Mouse (Mus musculus): Measurements from ENCODE around the gene Thap4. TPM values are rescaled to one million over a fixed set of nuclear protein-coding genes. Genes with fewer than 3 reads are reported as not detected.

The Thap4 gene
- polyA plus RNA-seq, 1 experiment from 2014 or later, result 16.1 TPM

DNA sequence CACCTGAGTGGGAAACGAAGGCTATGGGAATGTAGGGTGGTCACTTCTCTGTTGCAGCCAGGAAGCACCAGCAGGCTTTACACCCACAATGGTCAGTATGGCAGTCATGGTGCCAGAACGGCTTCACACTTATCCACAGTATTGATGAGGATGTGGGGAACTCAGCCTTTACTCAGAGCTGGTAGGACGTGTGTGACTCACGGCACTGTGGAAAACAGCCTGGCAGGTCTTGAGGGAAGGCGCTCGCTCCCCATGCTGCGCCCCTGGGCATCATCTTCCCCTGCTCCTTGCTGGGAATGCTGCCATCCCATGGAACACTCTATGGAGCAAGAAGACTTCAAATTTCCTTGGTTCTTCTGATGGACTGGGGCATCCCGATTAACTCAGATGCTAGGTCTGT, 63.6 kb downstream of the Thap4 start:
- no peaks in the 10 kb centered on the region for H3K9me3 ChIP-seq (replicated peaks)
- no peak for ATAC-seq (ENCODE audit: low read depth)
- peaks cover 21% of the 10 kb centered on the region for H3K27me3 ChIP-seq
- no peak overlapping the region for H3K27ac ChIP-seq
- WGBS (ENCODE audit: insufficient replicate concordance), result 75% methylated on average over 8 of the region's 8 CpGs
- no peak for DNase-seq
- H3K4me2 ChIP-seq, result no peak overlapping the region
- H3K9ac ChIP-seq, result no peak overlapping the region
- peaks cover 24% of the 10 kb centered on the region for H3K4me1 ChIP-seq (replicated peaks)
- no peak overlapping the region for H3K4me3 ChIP-seq (replicated peaks)
- no peaks in the 10 kb centered on the region for H3K36me3 ChIP-seq

DNA sequence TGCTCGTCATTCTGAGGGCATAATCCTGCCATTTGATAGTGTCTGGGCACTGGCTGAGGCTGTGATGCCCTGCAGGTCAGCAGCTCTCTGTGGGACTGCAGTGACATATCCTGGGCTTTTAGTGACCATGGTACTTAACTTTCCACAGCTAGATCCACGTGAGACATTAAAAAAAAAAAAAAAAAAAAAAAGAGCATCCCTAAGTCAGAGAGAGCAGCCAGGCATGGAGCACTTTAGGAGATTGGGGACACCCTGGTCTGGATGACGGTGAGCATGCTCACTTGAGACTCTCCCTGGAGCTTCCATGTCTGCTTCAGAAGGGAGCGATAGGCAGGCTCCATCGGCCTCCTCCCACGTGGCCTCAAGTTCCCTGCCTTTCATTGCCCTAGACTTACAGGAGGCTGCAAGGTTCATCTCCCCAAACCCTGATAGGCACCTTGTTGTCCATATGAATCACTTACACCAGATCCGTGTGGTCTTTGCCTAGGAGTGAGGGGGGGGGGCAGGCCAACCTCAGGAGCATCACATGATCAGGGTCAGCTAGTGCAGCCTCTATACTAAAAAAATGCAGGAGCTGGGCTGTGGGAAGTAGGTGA, 64.7 kb downstream of the Thap4 start:
- no peak overlapping the region for H3K4me3 ChIP-seq (replicated peaks)
- H3K4me2 ChIP-seq, result no peak overlapping the region
- no peaks in the 10 kb centered on the region for H3K9me3 ChIP-seq (replicated peaks)
- H3K27me3 ChIP-seq, result peaks cover 32% of the 10 kb centered on the region
- ATAC-seq (ENCODE audit: low read depth) (no peak), DNase-seq (no peak)
- no peaks in the 10 kb centered on the region for H3K36me3 ChIP-seq
- 59% methylated on average over 7 of the region's 7 CpGs for WGBS (ENCODE audit: insufficient replicate concordance)
- H3K4me1 ChIP-seq (replicated peaks), result peaks cover 25% of the 10 kb centered on the region
- H3K27ac ChIP-seq, result no peak overlapping the region
- no peak overlapping the region for H3K9ac ChIP-seq

DNA sequence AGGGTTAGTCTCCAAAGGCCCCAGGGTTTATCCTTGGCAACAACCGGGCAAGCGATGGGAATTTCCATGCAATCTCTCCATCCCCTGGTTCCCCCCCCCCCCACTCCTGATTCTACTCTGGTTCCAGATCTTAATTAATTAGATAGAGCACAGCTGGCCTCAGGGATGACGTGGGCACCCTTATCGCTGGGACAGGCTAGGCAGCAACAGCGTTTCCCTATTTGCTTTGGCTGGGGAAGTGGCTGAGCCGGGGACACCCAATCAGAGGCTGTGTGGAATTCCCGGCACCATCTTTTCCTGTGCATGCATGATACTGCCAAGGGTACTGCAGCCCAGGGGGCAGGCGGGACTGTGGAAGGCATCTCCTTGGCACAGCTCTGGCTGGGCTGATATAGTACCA, 66.5 kb downstream of the Thap4 start:
- H3K27me3 ChIP-seq, result peaks cover 50% of the 10 kb centered on the region
- DNase-seq, result no peak

GRCm38 (mm10) chr1:93686961-93687320, 67.7 kb downstream of the Thap4 start:
- no peak for ATAC-seq (ENCODE audit: low read depth)
- no peak overlapping the region for H3K4me3 ChIP-seq (replicated peaks)

More for the DNA sequence above, 66.5 kb downstream of the Thap4 start:
- no peak overlapping the region for H3K4me2 ChIP-seq
- peaks cover 16% of the 10 kb centered on the region for H3K4me1 ChIP-seq (replicated peaks)
- ATAC-seq (ENCODE audit: low read depth), result no peak
- no peaks in the 10 kb centered on the region for H3K36me3 ChIP-seq
- H3K9ac ChIP-seq, result no peak overlapping the region
- WGBS (ENCODE audit: insufficient replicate concordance), result 53% methylated on average over 8 of the region's 8 CpGs
- H3K27ac ChIP-seq, result no peak overlapping the region
- no peak overlapping the region for H3K4me3 ChIP-seq (replicated peaks)
- no peaks in the 10 kb centered on the region for H3K9me3 ChIP-seq (replicated peaks)

DNA sequence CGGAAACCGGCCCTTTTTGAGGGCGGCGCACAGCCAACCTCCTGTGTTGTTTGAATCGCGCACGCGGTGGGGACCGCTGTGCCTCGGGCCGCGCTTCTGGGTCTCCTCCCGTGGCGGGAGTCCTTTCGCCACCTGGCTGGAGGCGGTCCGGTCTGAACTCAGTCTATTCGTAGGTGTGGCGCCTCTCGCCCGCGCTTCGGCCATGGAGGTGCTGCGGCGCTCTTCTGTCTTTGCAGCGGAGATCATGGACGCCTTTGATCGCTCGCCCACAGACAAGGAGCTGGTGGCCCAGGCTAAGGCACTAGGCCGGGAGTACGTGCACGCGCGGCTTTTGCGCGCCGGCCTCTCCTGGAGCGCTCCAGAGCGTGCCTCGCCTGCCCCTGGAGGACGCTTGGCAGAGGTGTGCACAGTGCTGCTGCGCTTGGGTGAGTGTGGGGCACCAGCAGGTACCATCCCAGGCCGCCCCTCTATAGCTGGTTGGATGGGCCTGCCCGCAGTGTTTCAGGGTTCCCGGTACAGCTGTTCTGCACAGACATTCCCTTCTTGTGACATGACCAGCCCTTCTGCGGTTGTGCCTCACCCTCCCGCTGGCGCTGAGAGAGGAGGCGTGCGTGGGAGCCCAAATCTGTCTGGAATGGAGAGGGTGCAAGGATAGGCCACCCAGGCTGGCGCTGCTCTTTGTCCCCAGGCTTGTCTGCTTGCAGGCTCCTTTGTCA, 68.3 kb downstream of the Thap4 start:
- Histone ChIP-seq H3K27me3 (peaks cover 54% of the 10 kb centered on the region), H3K4me2 (peak overlapping the region; percentile 67), H3K4me3 (replicated peaks) (peak overlapping the region; percentile 54), H3K9ac (0 out of 2 replicates have a peak overlapping the region, but pooled peaks have one; percentile 22), H3K9me3 (replicated peaks) (no peaks in the 10 kb centered on the region), H3K36me3 (no peaks in the 10 kb centered on the region), H3K27ac (no peak overlapping the region), H3K4me1 (replicated peaks) (peaks cover 11% of the 10 kb centered on the region; the same call in 1 of the 2 replicates)
- ATAC-seq (ENCODE audit: low read depth) (peak; percentile 46), DNase-seq (no peak)
- 10% methylated on average over 51 of the region's 51 CpGs for WGBS (ENCODE audit: insufficient replicate concordance)

More at GRCm38 (mm10) chr1:93686961-93687320, 67.7 kb downstream of the Thap4 start:
- no peaks in the 10 kb centered on the region for H3K9me3 ChIP-seq (replicated peaks)
- H3K9ac ChIP-seq, result no peak overlapping the region
- peaks cover 54% of the 10 kb centered on the region for H3K27me3 ChIP-seq
- peaks cover 11% of the 10 kb centered on the region; the same call in 1 of the 2 replicates for H3K4me1 ChIP-seq (replicated peaks)
- DNase-seq, result no peak
- WGBS (ENCODE audit: insufficient replicate concordance), result 65% methylated on average over 3 of the region's 3 CpGs
- H3K27ac ChIP-seq, result no peak overlapping the region
- H3K36me3 ChIP-seq, result no peaks in the 10 kb centered on the region
- peak overlapping the region; percentile 67; the same call in 1 of the 2 replicates for H3K4me2 ChIP-seq

GRCm38 (mm10) chr1:93685401-93686244, 69.0 kb downstream of the Thap4 start, which contains the start of gene Bok:
Gene Bok, plus strand, starts transcription at chr1:93685660.
- H3K9me3 ChIP-seq (replicated peaks), result no peaks in the 10 kb centered on the region
- under 1% methylated on average over 78 of the region's 78 CpGs for WGBS (ENCODE audit: insufficient replicate concordance)
- peak within 1 kb of the TSS; percentile 67 for H3K4me2 ChIP-seq
- ATAC-seq (ENCODE audit: low read depth) (0 out of 2 replicates have a peak, but pooled peaks have one; percentile 9), DNase-seq (no peak)
- H3K36me3 ChIP-seq, result no peaks in the 10 kb centered on the region
- H3K27ac ChIP-seq, result no peak within 1 kb of the TSS
- peaks cover 11% of the 10 kb centered on the region; the same call in 1 of the 2 replicates for H3K4me1 ChIP-seq (replicated peaks)
- peaks cover 54% of the 10 kb centered on the region for H3K27me3 ChIP-seq
- H3K4me3 ChIP-seq (replicated peaks), result peak within 1 kb of the TSS; percentile 54
- H3K9ac ChIP-seq, result 0 out of 2 replicates have a peak within 1 kb of the TSS, but pooled peaks have one; percentile 22

GRCm38 (mm10) chr1:93679889-93680568, 74.6 kb downstream of the Thap4 start:
- no peak overlapping the region for H3K4me3 ChIP-seq (replicated peaks)
- no peak overlapping the region for H3K9ac ChIP-seq

GRCm38 (mm10) chr1:93678386-93678785, 76.3 kb downstream of the Thap4 start:
- Histone ChIP-seq H3K9me3 (replicated peaks) (no peaks in the 10 kb centered on the region), H3K4me2 (no peak overlapping the region), H3K9ac (no peak overlapping the region), H3K36me3 (no peaks in the 10 kb centered on the region), H3K27me3 (0 out of 2 replicates have a peak, but pooled peaks cover 6% of the 10 kb centered on the region), H3K27ac (no peak overlapping the region), H3K4me1 (replicated peaks) (no peaks in the 10 kb centered on the region), H3K4me3 (replicated peaks) (no peak overlapping the region)
- WGBS (ENCODE audit: insufficient replicate concordance), result 43% methylated on average over 2 of the region's 2 CpGs
- DNase-seq (no peak), ATAC-seq (ENCODE audit: low read depth) (no peak)

More at GRCm38 (mm10) chr1:93679889-93680568, 74.6 kb downstream of the Thap4 start:
- Histone ChIP-seq H3K27me3 (peaks cover 23% of the 10 kb centered on the region), H3K4me2 (no peak overlapping the region), H3K9me3 (replicated peaks) (no peaks in the 10 kb centered on the region), H3K4me1 (replicated peaks) (no peaks in the 10 kb centered on the region), H3K27ac (no peak overlapping the region), H3K36me3 (no peaks in the 10 kb centered on the region)
- WGBS (ENCODE audit: insufficient replicate concordance), result 13% methylated on average over 7 of the region's 7 CpGs
- DNase-seq (no peak), ATAC-seq (ENCODE audit: low read depth) (peak; percentile 34; the same call in 1 of the 2 replicates)

DNA sequence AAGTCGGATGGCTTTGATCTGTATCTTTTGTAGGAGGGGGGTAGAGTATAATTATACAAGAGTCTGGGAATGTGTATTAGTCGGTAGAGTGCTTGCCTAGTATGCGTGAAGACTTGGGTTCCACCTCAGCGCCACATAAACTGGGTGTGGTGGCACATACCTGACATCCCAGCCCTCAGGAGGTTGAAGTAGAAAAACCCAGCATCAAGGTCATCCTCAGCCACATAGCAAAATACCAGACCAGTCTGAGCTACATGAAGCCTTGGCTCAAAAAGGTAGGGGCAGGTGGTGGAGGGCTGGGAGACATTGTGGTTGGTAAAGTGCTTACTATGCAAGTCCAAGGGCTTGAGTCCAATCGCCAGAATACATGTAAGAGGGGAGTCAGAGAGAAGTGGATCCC, 82.0 kb downstream of the Thap4 start:
- Histone ChIP-seq H3K9ac (no peak overlapping the region), H3K36me3 (no peaks in the 10 kb centered on the region), H3K27ac (no peak overlapping the region), H3K4me1 (replicated peaks) (peaks cover 17% of the 10 kb centered on the region), H3K4me2 (no peak overlapping the region), H3K4me3 (replicated peaks) (no peak overlapping the region), H3K9me3 (replicated peaks) (no peaks in the 10 kb centered on the region), H3K27me3 (no peaks in the 10 kb centered on the region)
- WGBS (ENCODE audit: insufficient replicate concordance), result 74% methylated on average over 5 of the region's 5 CpGs
- DNase-seq (no peak), ATAC-seq (ENCODE audit: low read depth) (no peak)

DNA sequence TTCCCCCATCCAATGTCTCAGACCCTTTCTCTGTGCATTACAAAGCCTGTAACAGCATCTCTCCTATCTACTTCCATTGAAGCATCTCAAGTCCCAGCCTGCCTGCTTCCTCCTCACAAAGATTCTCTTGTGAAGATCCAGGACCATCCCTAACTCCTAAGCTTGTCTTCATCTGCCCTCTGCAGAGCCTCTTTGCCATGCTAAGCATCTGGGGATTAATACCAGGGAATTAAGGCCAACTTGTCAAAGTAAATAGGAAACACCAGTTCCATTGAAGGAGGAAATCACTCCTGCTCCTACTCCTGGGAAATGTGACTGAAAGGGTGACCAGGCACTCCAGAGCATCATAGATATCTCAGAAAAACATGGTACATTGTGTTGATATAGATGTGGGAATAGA, 84.7 kb downstream of the Thap4 start:
- Histone ChIP-seq H3K27ac (no peak overlapping the region), H3K9me3 (replicated peaks) (no peaks in the 10 kb centered on the region), H3K4me1 (replicated peaks) (peaks cover 32% of the 10 kb centered on the region), H3K4me3 (replicated peaks) (no peak overlapping the region), H3K9ac (no peak overlapping the region), H3K4me2 (no peak overlapping the region), H3K27me3 (no peaks in the 10 kb centered on the region), H3K36me3 (no peaks in the 10 kb centered on the region)
- ATAC-seq (ENCODE audit: low read depth) (no peak), DNase-seq (no peak)

All from liver, embryonic 13.5 days (tissue).